Mouse (Mus musculus) liver, postnatal 0 days (tissue): ENCODE measurements around the gene Kcne1.

Experiments
- CTCF ChIP-seq: sonication (generic); IDR thresholded peaks from 2 replicates; pipeline ENCODE4 v1.5.1; 2016; ENCODE audit warnings: antibody characterized with exemption, low read depth
- EP300 ChIP-seq: IDR thresholded peaks from 2 replicates; pipeline ENCODE4 v1.6.1; 2016; ENCODE audit warnings: antibody characterized with exemption, low read depth, mild to moderate bottlenecking

DNA sequence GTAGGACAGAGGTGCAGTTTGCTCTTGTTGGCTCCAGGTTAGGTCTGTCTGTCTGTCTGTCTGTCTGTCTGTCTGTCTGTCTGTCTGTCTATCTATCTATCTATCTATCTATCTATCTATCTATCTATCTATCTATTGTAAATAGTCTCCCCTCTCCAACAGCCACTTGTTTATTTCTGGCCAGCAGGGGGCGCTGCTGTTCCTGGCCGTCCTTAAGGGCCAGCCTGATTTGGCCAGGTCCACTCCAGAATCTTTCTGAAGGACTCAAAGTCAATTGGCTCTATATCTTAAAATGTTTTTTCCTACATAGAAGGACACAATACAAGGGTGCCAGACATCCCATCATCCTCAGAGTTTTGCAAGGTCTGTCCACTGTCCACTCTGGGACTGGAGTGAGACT lies 25.8 kb upstream of the Kcne1 start:
- no peak for TF ChIP-seq EP300
- peak; percentile 85 for TF ChIP-seq CTCF
